In genomic region chr9:28490410-28490809, GRCm38 (mm10) we compare ENCODE assay signal across 22 mouse cellular contexts.
A peak's percentile ranks its signal among the peaks of the same experiment; 100 is the strongest.
DNase-seq lines count a peak whose midpoint lies in the region; ATAC-seq lines count a peak whose summit lies in the region.
"Had no signal": no experiment of that assay in that cellular context is flagged by ENCODE, and none has a peak within 500 bp of the region (broad histone marks: within the 10 kb centered on the region; RNA-seq: fewer than 3 reads in every experiment).

No protein-coding gene starts in this region.

- H3K9ac ChIP-seq in forebrain, embryonic 15.5 days (replicated peaks) = no peak overlapping the region
- H3K9ac ChIP-seq: embryonic facial prominence, embryonic 12.5 days; heart, embryonic 15.5 days; hindbrain, embryonic 14.5 days; intestine, embryonic 15.5 days had no signal

- no peak overlapping the region for H3K4me2 ChIP-seq in forebrain, embryonic 15.5 days (replicated peaks)
- H3K4me2 ChIP-seq: embryonic facial prominence, embryonic 12.5 days; heart, embryonic 11.5 days; heart, embryonic 15.5 days; hindbrain, embryonic 14.5 days; intestine, embryonic 15.5 days had no signal

- DNase-seq in brain, adult 2 months (ENCODE audit: low read depth, low spot score) = peak; percentile 93
- DNase-seq in cerebellum, adult 11-12 months = peak; percentile 75
- peak; percentile 89 for DNase-seq in cerebellum, adult 9-10 months
- peak; percentile 42 to 71 for DNase-seq in cerebellum, postnatal 36 days
- no peak for DNase-seq in gastrocnemius, adult 18-20 months (ENCODE audit: low spot score)
- DNase-seq in thymus, postnatal 0 days (ENCODE audit: low spot score) = no peak
- DNase-seq: adrenal gland, adult 8-10 months; adrenal gland, postnatal 36 days; gastrocnemius, adult 2 months; gastrocnemius, postnatal 25 days; heart, adult 11 months; heart, postnatal 14 days; kidney, adult 18-20 months had no signal

- no peaks in the 10 kb centered on the region for H3K4me1 ChIP-seq in forebrain, embryonic 15.5 days
- H3K4me1 ChIP-seq: embryonic facial prominence, embryonic 12.5 days; heart, embryonic 15.5 days; intestine, embryonic 15.5 days had no signal

- no peak for ATAC-seq in forebrain, embryonic 15.5 days (replicated peaks)
- ATAC-seq: CD4-positive, CD25-positive, alpha-beta regulatory T cell, adult 4 months; forebrain, embryonic 16.5 days; intestine, embryonic 15.5 days had no signal

- H3K9me3 ChIP-seq in forebrain, embryonic 15.5 days = no peaks in the 10 kb centered on the region
- H3K9me3 ChIP-seq: embryonic facial prominence, embryonic 12.5 days; G1E; heart, embryonic 15.5 days; intestine, embryonic 15.5 days had no signal

- no peak overlapping the region for H3K27ac ChIP-seq in forebrain, embryonic 15.5 days (replicated peaks)
- H3K27ac ChIP-seq: embryonic facial prominence, embryonic 12.5 days; gastrocnemius, adult 2 months; heart, embryonic 15.5 days; hindbrain, embryonic 14.5 days; intestine, embryonic 15.5 days had no signal

- no peaks in the 10 kb centered on the region for H3K36me3 ChIP-seq in forebrain, embryonic 15.5 days
- H3K36me3 ChIP-seq: embryonic facial prominence, embryonic 12.5 days; G1E; heart, embryonic 15.5 days; intestine, embryonic 15.5 days had no signal

- no peak overlapping the region for H3K4me3 ChIP-seq in forebrain, embryonic 15.5 days
- H3K4me3 ChIP-seq: embryonic facial prominence, embryonic 12.5 days; gastrocnemius, adult 2 months; heart, embryonic 15.5 days; intestine, embryonic 15.5 days had no signal

- WGBS in forebrain, embryonic 15.5 days = 91% methylated on average over 3 of the region's 3 CpGs

- H3K27me3 ChIP-seq in forebrain, embryonic 15.5 days = no peaks in the 10 kb centered on the region
- H3K27me3 ChIP-seq: embryonic facial prominence, embryonic 12.5 days; heart, embryonic 15.5 days; intestine, embryonic 15.5 days had no signal

Comparison
In these comparisons a context has a peak if more than half of its experiments do, and no peak if none do; other contexts are left out.
1. DNase-seq: peak in brain, adult 2 months (single experiment), cerebellum, adult 11-12 months (single experiment), cerebellum, adult 9-10 months (single experiment) and cerebellum, postnatal 36 days (2 of 2); none in gastrocnemius, adult 18-20 months (single experiment) and thymus, postnatal 0 days (single experiment).